Mouse (Mus musculus) cerebellum, adult 18-20 months (tissue): ENCODE data around the gene Arcn1.

Experiments used
- DNase-seq, 2 experiments: peaks; one replicate each; pipeline ENCODE4 v3.0.0; 2021

Arcn1 gene

DNA sequence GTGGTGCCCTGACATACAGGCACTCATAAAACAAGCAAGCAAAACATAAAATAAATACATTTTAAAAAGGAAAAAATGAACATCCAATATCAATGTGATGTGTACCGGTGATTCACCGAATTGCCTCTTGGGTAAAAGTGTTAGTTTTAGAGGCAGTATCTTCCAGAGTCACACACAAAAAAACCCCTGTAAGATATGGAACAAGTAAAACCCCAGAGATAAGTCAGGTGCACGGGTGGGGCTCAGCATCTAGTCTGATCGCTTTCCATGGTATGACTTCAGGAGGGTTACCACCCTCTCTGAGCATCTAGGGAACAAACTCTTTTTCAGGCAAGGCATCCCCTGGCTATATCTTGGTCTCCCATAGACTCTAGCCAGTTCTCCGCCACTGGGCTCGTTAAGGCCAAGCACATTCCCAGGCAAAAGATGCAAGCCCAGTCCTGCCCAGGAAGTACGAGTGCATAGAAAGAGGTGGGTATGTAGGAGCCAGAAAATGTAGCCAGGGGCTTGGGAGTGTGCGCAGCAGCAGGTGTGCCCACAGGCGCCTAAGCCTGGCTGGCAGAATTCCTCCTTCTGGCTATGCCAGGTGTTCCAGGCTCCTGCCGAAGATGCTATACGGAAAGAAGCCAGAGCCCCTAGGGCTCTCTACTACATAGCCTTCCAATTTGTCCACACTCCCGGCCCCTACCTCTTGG is 48.6 kb downstream of the Arcn1 start:
- peak; percentile 59 to 62 for DNase-seq

DNA sequence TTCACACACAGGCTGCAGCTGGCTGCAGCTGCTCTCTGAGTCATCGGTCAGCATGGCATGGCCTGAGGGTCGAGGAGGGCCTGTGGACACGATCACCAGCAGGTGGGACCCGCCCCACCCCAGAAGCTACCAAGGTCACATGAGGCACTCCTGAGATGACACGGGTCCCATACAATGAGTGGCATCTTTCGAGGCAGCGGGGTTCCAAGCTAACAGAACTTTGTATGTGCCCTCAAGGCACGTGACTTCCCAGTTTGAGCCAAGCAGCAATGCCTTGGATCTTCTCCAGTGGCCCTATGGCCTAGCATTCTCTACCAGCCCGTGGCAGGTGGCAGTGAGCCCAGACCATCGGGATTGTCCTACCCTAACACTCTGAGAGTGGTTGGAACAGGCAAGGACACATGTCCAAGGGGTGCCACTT is 49.8 kb downstream of the Arcn1 start:
- DNase-seq: peak; percentile 88 to 91

GRCm38 (mm10) chr9:44716997-44717821 is 50.4 kb downstream of the Arcn1 start:
- peak in 1 of 2 experiments; percentile 41 for DNase-seq

DNA sequence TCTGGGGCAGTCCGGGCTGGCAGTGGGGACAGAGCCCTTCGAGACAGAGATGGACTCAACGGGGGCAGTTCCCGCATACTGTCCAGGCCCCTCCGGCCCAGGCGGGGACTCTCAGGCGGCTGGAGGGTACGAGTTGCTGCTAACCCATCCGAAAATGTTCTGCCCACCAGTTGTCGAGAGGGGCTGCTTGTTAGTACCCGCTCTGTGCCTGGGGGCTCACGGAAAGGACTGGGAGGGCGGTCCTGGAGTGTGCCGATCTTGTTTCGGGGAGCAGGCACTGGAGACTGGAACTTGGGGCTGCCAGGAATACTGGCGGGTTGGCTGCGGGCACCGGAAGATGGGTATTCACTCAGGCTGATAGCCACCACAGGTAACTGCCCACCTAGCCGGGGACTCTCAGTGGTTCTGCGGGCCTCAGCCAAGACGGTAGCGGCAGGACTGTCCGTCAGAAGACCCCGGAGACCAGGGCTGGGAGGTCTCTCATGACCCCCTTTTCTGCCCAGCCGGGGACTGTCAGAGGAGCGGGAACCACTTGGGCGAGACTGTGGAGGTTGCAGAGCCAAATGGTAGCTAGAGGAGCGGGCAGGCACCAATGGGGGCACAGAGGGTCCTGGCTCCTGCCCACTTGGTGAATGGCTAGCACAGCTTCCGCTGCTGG is 51.8 kb downstream of the Arcn1 start:
- no peak for DNase-seq

DNA sequence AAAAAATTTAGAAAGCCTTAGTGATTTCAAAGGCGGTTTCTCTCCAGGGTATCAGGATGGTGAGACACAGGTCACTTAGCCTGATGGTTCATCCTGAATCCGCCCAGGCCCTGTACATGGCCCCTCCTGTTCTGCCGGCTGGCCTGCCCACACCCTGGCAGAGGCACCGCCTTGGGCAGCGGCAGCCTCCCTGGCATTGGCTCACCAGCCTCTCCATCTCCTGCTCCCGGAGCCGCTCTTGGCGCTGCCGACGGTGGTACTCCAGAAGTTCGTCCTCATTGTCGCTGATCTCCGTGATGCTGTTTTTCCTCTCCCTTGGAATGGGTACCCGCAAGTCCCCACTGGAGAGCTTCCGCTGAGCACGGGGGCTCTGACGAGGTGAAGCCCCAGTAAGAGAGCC is 52.5 kb downstream of the Arcn1 start:
- DNase-seq: peak; percentile 75 to 84

DNA sequence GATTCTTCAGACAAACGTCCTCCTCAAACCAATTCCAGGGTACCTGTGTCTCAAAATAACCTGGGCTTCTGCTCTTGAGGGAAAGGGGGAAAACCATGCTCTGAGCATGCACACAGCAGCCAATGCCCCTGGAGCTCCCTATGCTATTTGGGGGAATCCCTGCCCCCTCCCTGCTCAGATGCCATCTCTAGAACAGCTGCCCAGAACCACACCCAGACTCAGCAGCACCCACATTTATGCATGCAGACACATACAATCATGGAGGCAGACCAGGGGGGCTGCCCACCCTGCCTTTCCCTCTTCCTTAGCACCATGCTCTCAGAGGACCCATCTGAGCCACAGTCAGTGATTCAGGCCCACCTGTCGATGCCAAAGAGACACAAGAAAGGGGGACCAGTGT is 54.1 kb downstream of the Arcn1 start:
- DNase-seq: no peak

GRCm38 (mm10) chr9:44713080-44713479 is 54.6 kb downstream of the Arcn1 start:
- DNase-seq: no peak

DNA sequence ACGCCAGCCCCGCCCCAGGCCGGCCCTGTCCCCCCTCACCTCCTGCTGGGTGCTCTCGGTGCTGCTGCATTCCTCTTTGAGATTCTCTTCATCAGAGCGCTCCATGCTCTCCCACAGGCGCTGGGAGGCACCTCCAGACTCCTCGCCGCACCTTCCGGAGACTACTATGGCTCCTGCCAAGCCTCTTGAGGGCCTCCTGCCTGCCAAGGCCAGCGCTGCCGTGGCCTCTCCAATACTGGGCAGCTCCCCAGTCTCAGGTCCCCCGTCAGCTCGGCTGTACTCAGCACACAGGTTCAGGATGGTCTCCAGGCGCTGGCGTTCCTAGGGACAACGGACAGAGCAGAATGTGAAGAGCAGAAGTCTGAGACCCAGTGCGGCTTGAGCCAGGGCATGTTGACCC is 56.0 kb downstream of the Arcn1 start:
- no peak for DNase-seq

DNA sequence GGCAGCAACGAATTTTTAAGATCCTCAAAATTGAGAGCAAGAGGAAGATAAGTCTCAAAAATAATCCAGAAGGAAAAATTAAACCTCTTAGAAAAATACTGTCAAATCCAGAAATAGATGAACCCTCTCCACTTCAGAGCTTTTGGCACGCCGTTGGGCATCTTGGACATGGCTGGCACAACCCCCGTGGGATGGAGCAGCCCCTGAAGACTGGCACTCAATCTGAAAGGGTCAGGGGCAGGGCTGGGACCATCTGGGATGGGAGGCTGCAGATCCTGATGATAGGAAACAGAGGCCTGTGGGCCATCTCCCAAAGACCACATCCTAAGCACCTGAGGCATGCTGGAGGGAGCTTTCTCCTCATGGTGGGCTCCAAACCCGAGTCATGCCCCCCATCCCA is 57.4 kb downstream of the Arcn1 start:
- no peak for DNase-seq

- no peak for DNase-seq
These were observed 58.0 kb downstream of the Arcn1 start for GRCm38 (mm10) chr9:44709600-44709999.

GRCm38 (mm10) chr9:44708925-44709324 is 58.7 kb downstream of the Arcn1 start:
- DNase-seq: no peak

GRCm38 (mm10) chr9:44708429-44708765 is 59.2 kb downstream of the Arcn1 start:
- DNase-seq: peak; percentile 43 to 55

GRCm38 (mm10) chr9:44707749-44708428 is 59.8 kb downstream of the Arcn1 start:
- no peak for DNase-seq

DNA sequence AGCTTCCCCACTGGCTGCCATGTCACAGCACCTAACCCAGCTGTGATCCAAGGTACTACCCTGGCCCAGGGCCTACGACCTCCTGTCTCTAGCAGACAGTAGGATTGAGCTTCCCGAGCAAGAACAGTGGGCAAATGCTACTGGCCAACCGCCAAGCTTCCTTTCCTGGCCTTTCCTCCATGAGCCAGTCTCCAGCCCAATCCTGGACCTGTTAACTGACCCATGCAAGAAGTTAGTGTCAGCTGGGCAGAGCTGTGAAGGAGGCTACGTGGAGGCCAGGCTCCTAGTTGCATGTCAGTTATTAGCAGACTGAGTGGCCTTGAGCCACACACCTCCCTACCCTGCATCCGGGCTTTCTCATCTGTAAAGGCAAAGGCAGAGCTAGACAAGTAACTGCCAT is 67.9 kb downstream of the Arcn1 start:
- DNase-seq: no peak

DNA sequence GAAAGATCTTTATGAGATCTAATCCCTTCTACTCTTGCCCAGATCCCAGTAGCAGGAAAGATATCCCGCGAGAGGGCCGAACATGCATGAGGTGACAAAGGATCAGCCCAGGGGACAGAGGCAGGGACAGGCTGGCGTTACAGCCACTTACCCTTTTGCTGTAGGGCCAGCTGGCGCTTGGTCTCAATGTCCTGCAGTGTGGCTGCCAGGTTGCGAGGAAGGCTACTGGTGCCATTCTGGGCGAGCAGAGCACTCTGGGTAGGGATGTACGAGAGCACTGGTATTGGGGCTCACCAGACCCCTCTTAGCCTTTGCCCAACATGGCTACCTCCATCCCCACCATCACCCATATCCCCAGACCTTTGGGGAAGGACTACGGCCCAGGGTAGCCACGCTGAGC is 68.4 kb downstream of the Arcn1 start:
- DNase-seq: peak in 1 of 2 experiments; percentile 47

- peak; percentile 57 to 60 for DNase-seq
These were observed 69.8 kb downstream of the Arcn1 start for GRCm38 (mm10) chr9:44697866-44698265.

DNA sequence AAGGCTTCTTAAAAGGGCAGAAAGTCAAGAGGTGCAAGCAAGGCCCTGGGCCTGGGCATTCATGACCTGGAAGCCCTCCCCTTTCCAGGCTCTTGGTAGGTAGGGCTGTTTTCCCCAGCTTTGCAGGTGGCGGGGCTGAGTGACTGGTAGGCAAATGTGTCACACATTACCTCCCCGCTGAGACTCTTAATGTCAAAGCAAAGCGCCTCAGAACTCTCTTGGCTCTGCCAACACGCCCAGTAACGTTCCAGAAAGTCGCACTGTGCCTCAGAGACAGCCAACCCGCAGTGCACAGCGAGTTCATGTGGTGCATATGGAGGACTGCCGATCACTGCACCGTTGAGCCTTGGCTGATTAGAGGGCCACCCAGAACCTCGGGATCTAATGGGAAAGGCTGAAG is 74.6 kb downstream of the Arcn1 start:
- peak; percentile 63 to 70 for DNase-seq

GRCm38 (mm10) chr9:44691671-44692520 is 75.7 kb downstream of the Arcn1 start:
- peak; percentile 81 to 84 for DNase-seq
